Mouse (Mus musculus) stomach, embryonic 15.5 days (tissue): ENCODE measurements around the gene Dnah11. TPM values are rescaled to one million over a fixed set of nuclear protein-coding genes. Genes with fewer than 3 reads are reported as not detected.

ENCODE experiments used
- ATAC-seq: fragments of 200-750 bp; cut with Nextera tagmentation; 2 replicates; pipeline ENCODE4 v1.8.0; 2017; ENCODE audit warnings: low read depth, moderate number of reproducible peaks, moderate TSS enrichment; ENCODE audit not compliant: insufficient read depth, low FRiP score
- H3K27ac ChIP-seq: fragments of 300-500 bp; sonication (generic); 2 replicates; pipeline ENCODE4 v1.5.1; 2015; ENCODE audit warnings: mild to moderate bottlenecking, inconsistent platforms
- H3K27me3 ChIP-seq: fragments of 300-500 bp; sonication (generic); replicated peaks from 2 replicates; pipeline ENCODE4 v1.6.1; 2015; ENCODE audit warnings: inconsistent platforms
- H3K36me3 ChIP-seq: fragments of 300-500 bp; sonication (generic); 2 replicates; pipeline ENCODE4 v1.6.1; 2015; ENCODE audit warnings: inconsistent platforms
- H3K4me1 ChIP-seq: fragments of 300-500 bp; sonication (generic); 2 replicates; pipeline ENCODE4 v1.6.1; 2015; ENCODE audit warnings: inconsistent platforms
- H3K4me2 ChIP-seq: fragments of 300-500 bp; sonication (generic); 2 replicates; pipeline ENCODE4 v1.6.1; 2015; ENCODE audit warnings: mild to moderate bottlenecking, inconsistent platforms
- H3K4me3 ChIP-seq: fragments of 300-500 bp; sonication (generic); replicated peaks from 2 replicates; pipeline ENCODE4 v1.5.1; 2015; ENCODE audit warnings: inconsistent platforms
- H3K9ac ChIP-seq: fragments of 300-500 bp; sonication (generic); 2 replicates; pipeline ENCODE4 v1.6.1; 2015; ENCODE audit warnings: inconsistent platforms
- H3K9me3 ChIP-seq: fragments of 300-500 bp; sonication (generic); 2 replicates; pipeline ENCODE4 v1.6.1; 2016; ENCODE audit warnings: inconsistent platforms
- WGBS: fragments of 180-500 bp; shearing (Covaris S2); methylation state at CpG from one replicate; pipeline ENCODE4 v1.1.7; 2015; 5-methylcytosine and 5-hydroxymethylcytosine counted together
- polyA plus RNA-seq: library from polyadenylated mRNA; unstranded; fragments of >200 nt; fragmentation: Nextera tagmentation; extraction: Ambion mirVana; gene quantifications from 2 replicates; pipeline ENCODE4 v1.2.1, GENCODE M21; 2015

The Dnah11 gene
- 0.04 and 0.08 TPM in 2 replicates for polyA plus RNA-seq

DNA sequence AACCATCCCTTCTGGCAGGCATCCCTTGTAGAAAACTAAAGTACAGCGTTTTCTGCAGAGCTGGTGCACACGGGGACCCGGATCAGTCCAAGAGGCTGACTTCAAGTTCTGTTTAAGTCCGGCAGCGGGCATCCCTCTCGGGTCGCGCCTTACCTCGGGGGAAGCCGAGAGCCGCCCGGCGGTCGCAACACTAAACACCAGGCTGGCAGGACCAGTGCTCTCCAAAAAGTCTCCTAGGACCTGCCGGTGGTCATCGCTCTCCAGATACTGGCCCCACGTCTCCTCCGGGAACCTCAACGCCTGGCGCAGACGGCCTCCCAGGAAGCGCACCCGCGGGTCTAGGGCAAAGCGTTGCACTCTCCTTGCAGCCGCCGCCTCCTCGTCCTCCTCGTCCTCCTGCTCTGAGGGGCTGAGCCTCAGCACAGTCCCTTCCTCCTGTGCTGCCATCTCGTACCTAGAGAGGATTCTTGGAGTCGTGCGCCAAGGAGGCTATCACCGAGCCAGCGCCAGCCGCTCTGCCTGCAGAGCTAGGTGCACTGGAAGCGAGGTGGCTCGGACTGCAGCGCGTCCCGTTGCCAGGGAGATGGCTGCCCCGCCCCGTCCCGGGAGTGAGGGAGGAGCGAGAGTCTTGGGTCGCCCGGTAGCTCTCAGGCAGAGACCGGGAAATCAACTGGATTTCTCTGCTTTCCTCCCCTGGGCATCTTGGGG is at the start of gene Dnah11:
TSS of gene Dnah11 (minus strand) at position 658 of the 708 bp plus-strand sequence.
- ATAC-seq: peak; percentile 95
- under 1% methylated on average over 47 of the region's 47 CpGs for WGBS
- peaks cover 8% of the 10 kb centered on the region for H3K27me3 ChIP-seq
- peak within 1 kb of the TSS; percentile 93 for H3K4me2 ChIP-seq
- H3K27ac ChIP-seq: no peak within 1 kb of the TSS
- H3K36me3 ChIP-seq: no peaks in the 10 kb centered on the region
- peak within 1 kb of the TSS; percentile 55 for H3K4me3 ChIP-seq
- H3K4me1 ChIP-seq: peaks cover 3% of the 10 kb centered on the region; the same call in 1 of the 2 replicates
- no peaks in the 10 kb centered on the region for H3K9me3 ChIP-seq
- H3K9ac ChIP-seq: no peak within 1 kb of the TSS

DNA sequence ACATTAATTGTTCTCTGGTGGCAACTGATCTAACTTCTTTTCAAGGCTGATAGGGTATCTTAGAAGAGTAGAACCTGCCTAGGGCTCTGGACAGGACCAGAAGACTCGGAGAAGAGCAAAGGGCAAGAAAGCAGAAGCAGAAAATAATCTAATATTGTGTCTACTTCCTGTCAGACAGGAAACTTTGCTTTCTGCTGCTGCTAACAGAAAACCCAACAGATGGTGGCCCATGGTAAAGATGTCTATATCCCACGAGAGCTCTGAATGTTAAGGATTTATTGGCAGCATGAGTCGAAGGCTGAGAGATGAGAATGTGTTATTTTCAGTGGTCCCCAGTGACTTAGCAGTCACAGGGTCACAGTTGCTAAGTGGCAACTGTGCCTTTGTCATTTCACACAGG is 22.3 kb upstream of the Dnah11 start:
- H3K9ac ChIP-seq: no peak overlapping the region
- no peak overlapping the region for H3K4me2 ChIP-seq
- no peak overlapping the region for H3K4me3 ChIP-seq
- ATAC-seq: no peak
- H3K9me3 ChIP-seq: no peaks in the 10 kb centered on the region
- H3K27ac ChIP-seq: no peak overlapping the region
- 54% methylated on average over 3 of the region's 3 CpGs for WGBS
- no peaks in the 10 kb centered on the region for H3K4me1 ChIP-seq
- no peaks in the 10 kb centered on the region for H3K36me3 ChIP-seq
- no peaks in the 10 kb centered on the region for H3K27me3 ChIP-seq

DNA sequence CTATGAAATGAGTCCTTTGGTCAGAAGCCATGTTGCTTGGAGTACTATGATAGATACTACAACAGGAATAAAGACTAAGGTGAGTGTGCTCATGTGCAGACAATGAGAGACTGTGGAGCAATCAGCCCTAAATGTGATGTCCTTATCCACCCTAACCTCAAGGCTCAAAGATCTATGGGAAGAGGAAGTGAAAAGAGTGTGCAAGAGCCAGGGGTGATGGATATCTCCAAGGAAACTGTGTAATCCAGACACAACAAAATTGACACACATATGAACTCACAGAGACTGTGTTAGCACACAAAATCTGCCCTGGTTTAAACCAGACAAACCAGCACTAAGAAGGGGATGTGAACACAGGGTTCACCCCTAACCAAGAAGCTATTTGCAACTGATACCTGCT is 21.2 kb upstream of the Dnah11 start:
- H3K36me3 ChIP-seq: no peaks in the 10 kb centered on the region
- H3K4me2 ChIP-seq: no peak overlapping the region
- no peaks in the 10 kb centered on the region for H3K27me3 ChIP-seq
- no peaks in the 10 kb centered on the region for H3K9me3 ChIP-seq
- no peak overlapping the region for H3K9ac ChIP-seq
- no peak for ATAC-seq
- no peak overlapping the region for H3K4me3 ChIP-seq
- H3K27ac ChIP-seq: no peak overlapping the region
- H3K4me1 ChIP-seq: no peaks in the 10 kb centered on the region

DNA sequence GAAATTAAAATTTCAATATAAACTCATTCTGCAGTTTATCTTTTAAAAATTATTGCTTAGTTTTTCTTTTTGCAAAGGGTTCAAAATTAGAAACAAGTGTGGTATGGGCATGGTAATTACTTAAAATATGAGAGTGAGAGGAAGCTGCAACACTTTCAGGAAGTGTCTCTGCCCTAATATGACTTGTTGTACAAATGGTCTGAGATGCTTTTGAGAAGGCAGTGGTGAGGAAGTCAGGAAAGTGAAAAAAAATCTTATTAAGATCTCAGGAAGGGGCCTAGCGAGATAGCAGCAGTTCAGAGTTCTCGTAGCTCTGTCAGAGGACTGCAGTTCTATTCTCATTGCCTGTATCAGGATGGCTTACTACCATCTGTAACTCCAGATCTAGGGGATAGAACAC is 13.3 kb upstream of the Dnah11 start:
- Histone ChIP-seq H3K27ac (no peak overlapping the region), H3K4me1 (no peaks in the 10 kb centered on the region), H3K4me2 (no peak overlapping the region), H3K36me3 (no peaks in the 10 kb centered on the region), H3K4me3 (no peak overlapping the region), H3K27me3 (no peaks in the 10 kb centered on the region), H3K9me3 (no peaks in the 10 kb centered on the region), H3K9ac (no peak overlapping the region)
- ATAC-seq: no peak
- WGBS: 73% methylated on average over 2 of the region's 2 CpGs

DNA sequence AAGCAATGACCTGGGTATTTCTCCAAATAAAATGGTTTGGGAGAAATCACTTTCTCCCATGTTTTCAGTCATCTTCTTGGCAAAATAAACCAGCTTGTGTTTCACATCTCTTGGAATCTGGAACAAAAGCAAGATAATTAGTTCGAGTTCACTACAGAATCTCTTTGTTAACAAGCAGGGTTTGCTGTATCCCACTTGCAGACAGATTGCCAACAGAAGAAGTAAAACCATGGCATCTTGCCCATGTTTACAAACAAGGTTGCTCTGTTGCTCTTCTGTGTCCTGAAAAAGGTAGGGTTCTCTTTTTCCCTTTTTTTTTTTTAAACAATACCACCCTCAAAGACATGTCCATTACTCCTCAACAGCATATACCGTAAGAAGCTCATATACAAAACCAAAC is 2.3 kb downstream of the Dnah11 start:
- ATAC-seq: no peak
- Histone ChIP-seq H3K27ac (no peak overlapping the region), H3K27me3 (peaks cover 8% of the 10 kb centered on the region), H3K36me3 (no peaks in the 10 kb centered on the region), H3K4me3 (no peak overlapping the region), H3K9ac (no peak overlapping the region), H3K9me3 (no peaks in the 10 kb centered on the region), H3K4me2 (no peak overlapping the region), H3K4me1 (peaks cover 3% of the 10 kb centered on the region; the same call in 1 of the 2 replicates)
- 60% methylated on average over 2 of the region's 2 CpGs for WGBS

DNA sequence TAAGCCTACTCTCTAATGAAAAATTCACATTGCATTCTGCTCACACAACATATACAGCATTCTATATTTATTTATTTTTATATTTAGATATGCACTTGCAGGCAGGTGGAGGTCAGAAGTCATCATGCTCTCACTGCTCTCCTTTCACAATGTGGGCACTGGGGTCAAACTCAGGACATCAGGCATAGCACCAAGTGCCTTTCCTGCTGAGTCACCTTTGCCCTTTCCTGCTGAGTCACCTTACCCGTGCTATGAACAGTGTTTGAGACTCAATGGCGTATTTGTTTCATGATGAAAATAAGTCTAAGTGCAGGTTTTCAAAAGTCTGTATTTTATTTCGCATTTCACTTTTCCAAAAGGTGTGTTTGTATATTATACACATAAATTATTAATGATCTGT is 9.3 kb downstream of the Dnah11 start:
- H3K36me3 ChIP-seq: no peaks in the 10 kb centered on the region
- no peaks in the 10 kb centered on the region for H3K27me3 ChIP-seq
- ATAC-seq: no peak
- H3K4me2 ChIP-seq: no peak overlapping the region
- no peak overlapping the region for H3K27ac ChIP-seq
- H3K9ac ChIP-seq: no peak overlapping the region
- H3K4me3 ChIP-seq: no peak overlapping the region
- WGBS: 76% methylated on average over 3 of the region's 3 CpGs
- H3K4me1 ChIP-seq: peaks cover 11% of the 10 kb centered on the region; the same call in 1 of the 2 replicates
- no peaks in the 10 kb centered on the region for H3K9me3 ChIP-seq

DNA sequence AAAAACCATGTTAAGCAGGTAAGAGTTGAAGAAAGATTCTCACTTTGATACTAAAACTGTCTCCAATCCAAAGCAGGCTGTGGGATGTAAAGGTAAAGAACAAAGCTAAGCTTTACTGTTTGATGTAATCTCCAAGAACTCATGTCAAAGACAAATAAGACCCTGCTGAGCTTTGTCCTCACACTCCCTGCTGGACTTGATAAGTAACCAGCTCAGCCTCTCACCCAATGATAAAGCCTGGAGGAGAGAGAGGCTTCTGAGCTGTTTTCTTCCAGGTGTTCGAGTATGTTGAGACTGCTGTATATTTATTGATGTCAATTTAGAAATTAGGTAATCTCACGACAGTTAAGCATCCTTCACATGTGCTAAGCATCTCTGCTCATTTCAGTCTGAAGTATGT is 11.2 kb downstream of the Dnah11 start:
- Histone ChIP-seq H3K4me1 (peaks cover 11% of the 10 kb centered on the region; the same call in 1 of the 2 replicates), H3K4me2 (no peak overlapping the region), H3K27me3 (no peaks in the 10 kb centered on the region), H3K4me3 (no peak overlapping the region), H3K36me3 (no peaks in the 10 kb centered on the region), H3K9ac (no peak overlapping the region), H3K27ac (no peak overlapping the region), H3K9me3 (no peaks in the 10 kb centered on the region)
- 24% methylated on average over 2 of the region's 2 CpGs for WGBS
- no peak; the same call in 1 of the 2 replicates for ATAC-seq

DNA sequence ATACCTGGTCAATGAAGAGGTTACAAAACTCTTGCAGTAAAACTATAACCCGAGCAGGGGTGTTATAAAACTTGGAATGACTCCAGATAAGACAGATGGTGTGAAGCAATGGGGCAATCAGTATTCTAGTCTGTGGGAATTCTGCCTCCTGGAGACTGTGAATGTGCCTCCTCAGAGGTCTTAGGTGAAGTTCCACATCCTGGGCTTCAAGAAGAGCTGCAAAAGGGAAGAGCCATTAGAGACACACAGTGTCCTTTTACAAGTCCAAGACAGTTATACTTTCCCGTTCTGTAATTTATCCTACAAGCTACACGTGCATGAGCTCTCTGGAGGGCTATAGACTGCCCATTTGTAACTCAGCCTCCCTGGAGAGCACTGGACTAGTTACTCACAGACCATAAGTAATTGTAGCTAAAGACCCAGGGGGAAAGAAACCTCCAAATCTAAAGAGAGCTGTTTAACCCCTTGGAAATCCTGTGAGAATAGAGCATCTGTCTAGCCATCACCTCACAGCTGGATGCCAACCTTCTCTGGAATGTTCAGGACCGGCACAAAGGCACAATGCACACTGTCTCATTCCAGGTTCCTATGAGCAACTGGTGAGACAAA is 11.9 kb downstream of the Dnah11 start:
- H3K4me2 ChIP-seq: no peak overlapping the region
- H3K27ac ChIP-seq: 0 out of 2 replicates have a peak overlapping the region, but pooled peaks have one; percentile 21
- no peak overlapping the region for H3K9ac ChIP-seq
- 16% methylated on average over 4 of the region's 4 CpGs for WGBS
- no peak overlapping the region for H3K4me3 ChIP-seq
- H3K4me1 ChIP-seq: peaks cover 11% of the 10 kb centered on the region; the same call in 1 of the 2 replicates
- no peaks in the 10 kb centered on the region for H3K36me3 ChIP-seq
- H3K9me3 ChIP-seq: no peaks in the 10 kb centered on the region
- ATAC-seq: peak; percentile 29; the same call in 1 of the 2 replicates
- H3K27me3 ChIP-seq: no peaks in the 10 kb centered on the region

DNA sequence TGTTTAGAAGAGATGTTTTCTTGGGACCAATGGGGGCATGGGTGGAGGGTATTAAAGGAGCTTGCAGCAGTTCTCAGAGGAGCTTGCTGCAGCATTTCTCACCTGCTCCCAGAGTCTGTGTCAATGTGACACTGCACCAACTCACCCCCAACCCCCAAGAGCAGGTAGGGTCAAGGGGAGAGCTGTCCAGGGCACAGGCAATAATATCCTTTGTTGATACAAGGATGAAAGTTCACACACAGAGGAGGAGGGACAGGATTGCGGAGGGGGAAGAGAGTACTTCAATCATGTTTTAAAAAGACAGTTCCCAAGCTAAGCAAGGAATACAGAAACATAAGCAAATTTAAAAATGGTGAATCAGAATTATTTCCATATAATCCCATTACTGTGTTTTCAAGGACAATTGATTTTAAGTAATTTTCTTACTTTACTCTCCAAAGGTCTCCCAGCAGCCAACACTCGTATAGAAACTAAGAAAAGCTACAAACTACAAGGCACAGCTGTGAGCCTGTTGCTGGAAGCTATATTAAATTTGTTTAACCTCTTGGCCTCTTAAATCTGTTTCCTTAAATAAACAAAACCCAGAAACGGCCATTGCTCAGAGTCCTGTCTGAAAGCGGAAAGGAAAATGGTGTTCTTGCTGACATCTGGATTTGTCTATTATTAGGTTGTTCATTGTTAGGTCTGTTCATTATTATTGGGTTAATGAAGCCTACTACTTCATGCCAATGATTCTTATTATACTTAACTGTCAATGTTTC is 12.5 kb downstream of the Dnah11 start:
- H3K36me3 ChIP-seq: no peaks in the 10 kb centered on the region
- peaks cover 11% of the 10 kb centered on the region; the same call in 1 of the 2 replicates for H3K4me1 ChIP-seq
- 11% methylated on average over 4 of the region's 4 CpGs for WGBS
- H3K27me3 ChIP-seq: no peaks in the 10 kb centered on the region
- H3K4me2 ChIP-seq: no peak overlapping the region
- H3K9me3 ChIP-seq: no peaks in the 10 kb centered on the region
- no peak overlapping the region for H3K9ac ChIP-seq
- ATAC-seq: peak; percentile 68; the same call in 1 of the 2 replicates
- H3K27ac ChIP-seq: 0 out of 2 replicates have a peak overlapping the region, but pooled peaks have one; percentile 21
- H3K4me3 ChIP-seq: no peak overlapping the region

DNA sequence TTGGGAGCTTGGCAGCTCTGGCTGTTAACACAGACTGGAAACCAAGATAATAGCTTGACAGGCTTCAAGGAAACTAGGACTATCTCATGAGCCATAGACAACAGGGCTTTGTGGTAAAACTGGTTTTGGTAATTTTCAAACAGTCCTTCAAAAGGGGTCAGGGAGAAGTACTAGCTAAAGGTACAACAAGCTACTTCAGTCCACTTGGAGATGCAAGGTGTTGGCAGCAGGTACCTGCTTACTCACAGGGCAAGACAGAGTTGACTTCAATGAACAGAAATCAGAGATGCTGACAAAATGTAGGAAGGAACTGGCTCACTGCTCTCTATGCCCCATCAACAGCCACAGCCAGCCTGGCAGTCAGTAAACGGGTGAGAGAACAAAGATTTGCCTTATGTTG is 14.1 kb downstream of the Dnah11 start:
- H3K4me3 ChIP-seq: no peak overlapping the region
- no peaks in the 10 kb centered on the region for H3K9me3 ChIP-seq
- no peak overlapping the region for H3K27ac ChIP-seq
- peaks cover 11% of the 10 kb centered on the region; the same call in 1 of the 2 replicates for H3K4me1 ChIP-seq
- H3K36me3 ChIP-seq: no peaks in the 10 kb centered on the region
- no peak overlapping the region for H3K4me2 ChIP-seq
- H3K9ac ChIP-seq: no peak overlapping the region
- no peak for ATAC-seq
- 78% methylated on average over 1 of the region's 1 CpGs for WGBS
- no peaks in the 10 kb centered on the region for H3K27me3 ChIP-seq

DNA sequence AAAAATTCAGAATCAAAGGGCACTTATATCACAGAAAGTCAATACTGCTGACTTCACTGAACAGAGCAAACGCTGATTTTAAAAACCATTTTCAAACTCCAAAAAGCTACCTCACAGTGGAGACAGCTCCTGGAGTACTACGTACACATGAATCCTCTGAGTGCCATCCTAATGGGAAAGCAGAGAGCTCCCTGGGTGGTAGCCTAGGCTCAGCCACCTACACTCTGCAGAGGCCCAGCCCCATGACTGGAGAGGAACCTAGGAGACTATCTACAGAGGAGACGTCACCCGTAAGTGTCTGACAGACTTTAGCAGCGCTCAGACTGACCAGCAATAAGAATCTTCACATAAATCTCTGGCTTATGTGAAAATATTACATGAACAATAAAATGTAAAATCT is 21.1 kb downstream of the Dnah11 start:
- no peak for ATAC-seq
- Histone ChIP-seq H3K4me2 (no peak overlapping the region), H3K4me3 (no peak overlapping the region), H3K36me3 (no peaks in the 10 kb centered on the region), H3K27ac (no peak overlapping the region), H3K9me3 (no peaks in the 10 kb centered on the region), H3K27me3 (no peaks in the 10 kb centered on the region), H3K9ac (no peak overlapping the region), H3K4me1 (no peaks in the 10 kb centered on the region)
- WGBS: 81% methylated on average over 5 of the region's 5 CpGs

DNA sequence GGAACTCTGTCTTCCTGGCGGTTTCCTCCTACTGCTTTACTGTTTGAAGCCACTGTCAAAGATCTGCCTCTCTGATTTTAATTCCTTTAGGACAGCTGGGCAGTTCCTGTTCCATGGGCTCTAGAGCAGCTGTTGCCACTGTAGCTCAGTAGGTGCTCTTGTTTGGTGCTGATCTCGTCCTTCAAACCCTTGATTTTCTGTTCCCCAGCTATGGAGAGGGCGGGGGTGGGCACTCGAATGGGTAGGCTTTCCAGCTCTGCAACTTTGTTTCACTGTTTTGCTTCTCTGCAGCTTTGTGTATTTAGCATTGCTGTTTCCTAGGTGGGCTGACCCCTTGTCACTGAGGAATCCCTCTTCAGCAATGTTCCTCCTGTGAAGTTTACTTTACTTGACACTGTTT is 34.1 kb downstream of the Dnah11 start:
- Histone ChIP-seq H3K9ac (no peak overlapping the region), H3K27me3 (no peaks in the 10 kb centered on the region), H3K9me3 (no peaks in the 10 kb centered on the region), H3K4me1 (no peaks in the 10 kb centered on the region), H3K36me3 (no peaks in the 10 kb centered on the region), H3K27ac (no peak overlapping the region), H3K4me2 (no peak overlapping the region), H3K4me3 (no peak overlapping the region)
- ATAC-seq: no peak
- WGBS: 19% methylated on average over 4 of the region's 4 CpGs
